ENCODE assay signal across 8 mouse cellular contexts in the genomic region with DNA sequence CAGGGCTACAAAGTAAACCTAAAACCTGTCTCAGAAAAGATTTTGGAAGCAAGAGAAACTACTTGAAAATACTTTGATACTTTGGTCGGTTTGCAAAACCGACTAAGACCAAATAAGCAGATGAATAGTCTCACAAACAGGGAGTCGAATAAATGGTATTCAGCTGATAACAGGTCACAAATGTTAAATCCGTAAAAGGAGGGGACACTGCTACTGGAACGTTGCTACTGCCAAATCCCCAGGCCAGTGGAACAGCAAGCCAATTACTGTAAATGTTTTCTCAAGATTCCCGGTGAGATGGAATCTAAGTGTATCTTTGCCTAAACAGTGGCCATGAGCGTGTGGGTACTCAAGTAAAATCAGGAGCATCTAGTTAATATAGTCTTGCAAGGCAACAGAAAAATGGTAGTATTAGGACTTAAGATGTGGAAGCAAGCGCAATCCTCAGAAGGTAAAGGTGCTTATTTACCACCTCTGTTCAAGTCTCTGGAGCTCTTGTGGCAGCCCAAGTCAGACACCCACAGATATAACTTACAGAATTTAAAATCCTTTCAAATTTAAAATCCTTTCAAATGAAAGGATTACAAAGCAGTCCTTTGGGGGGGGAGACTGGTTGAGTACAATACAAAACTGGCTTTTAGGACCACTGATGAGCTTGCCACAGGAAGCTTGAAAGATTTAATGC. TPM values are rescaled to one million over a fixed set of nuclear protein-coding genes. Genes with fewer than 3 reads are reported as not detected.
DNase-seq lines count a peak whose midpoint lies in the region; ATAC-seq lines count a peak whose summit lies in the region.

No protein-coding gene starts in this region.

- intact Hi-C loops in gastrocnemius, postnatal 14 days (cut with DNase I; ENCODE audit: low total_unique reads): no loop called here

- H3K27ac ChIP-seq in heart, embryonic 12.5 days (ENCODE audit: poor library complexity, severe bottlenecking): peak overlapping the region; percentile 100
- peak overlapping the region; percentile 100 for H3K27ac ChIP-seq in hindbrain, embryonic 10.5 days
- peak overlapping the region; percentile 100 for H3K27ac ChIP-seq in midbrain, embryonic 12.5 days (replicated peaks)

- H3K27me3 ChIP-seq in heart, embryonic 12.5 days (replicated peaks): no peaks in the 10 kb centered on the region
- H3K27me3 ChIP-seq in hindbrain, embryonic 10.5 days (ENCODE audit: insufficient read depth, poor library complexity, severe bottlenecking): no peaks in the 10 kb centered on the region
- no peaks in the 10 kb centered on the region for H3K27me3 ChIP-seq in midbrain, embryonic 12.5 days

- peak overlapping the region; percentile 83 for H3K9ac ChIP-seq in heart, embryonic 12.5 days
- peak overlapping the region; percentile 83 for H3K9ac ChIP-seq in midbrain, embryonic 12.5 days (replicated peaks)

- H3K9me3 ChIP-seq in heart, embryonic 12.5 days (replicated peaks): no peaks in the 10 kb centered on the region
- H3K9me3 ChIP-seq in hindbrain, embryonic 10.5 days: no peaks in the 10 kb centered on the region
- no peaks in the 10 kb centered on the region for H3K9me3 ChIP-seq in midbrain, embryonic 12.5 days

- H3K36me3 ChIP-seq in heart, embryonic 12.5 days: peaks cover 33% of the 10 kb centered on the region
- peaks cover 51% of the 10 kb centered on the region for H3K36me3 ChIP-seq in hindbrain, embryonic 10.5 days
- peaks cover 45% of the 10 kb centered on the region for H3K36me3 ChIP-seq in midbrain, embryonic 12.5 days

- ATAC-seq in heart, embryonic 12.5 days (ENCODE audit: insufficient number of reproducible peaks, low FRiP score): no peak
- no peak for ATAC-seq in midbrain, embryonic 12.5 days (ENCODE audit: low FRiP score, low read depth)
- no peak for ATAC-seq in granulocyte monocyte progenitor cell, adult 5-6 weeks (replicated peaks; ENCODE audit: poor library complexity, severe bottlenecking)

- peak overlapping the region; percentile 65 for H3K4me3 ChIP-seq in heart, embryonic 12.5 days
- peak overlapping the region; percentile 63 for H3K4me3 ChIP-seq in hindbrain, embryonic 10.5 days
- H3K4me3 ChIP-seq in midbrain, embryonic 12.5 days: peak overlapping the region; percentile 55

- WGBS in heart, embryonic 12.5 days: 20% methylated on average over 8 of the region's 8 CpGs
- WGBS in hindbrain, embryonic 10.5 days: 31% methylated on average over 8 of the region's 8 CpGs
- 27% methylated on average over 8 of the region's 8 CpGs for WGBS in midbrain, embryonic 12.5 days

- H3K4me2 ChIP-seq in heart, embryonic 12.5 days: peak overlapping the region; percentile 68
- peak overlapping the region; percentile 83 for H3K4me2 ChIP-seq in midbrain, embryonic 12.5 days (replicated peaks)

- H3K4me1 ChIP-seq in heart, embryonic 12.5 days (replicated peaks): peaks cover 21% of the 10 kb centered on the region
- H3K4me1 ChIP-seq in hindbrain, embryonic 10.5 days (replicated peaks): peaks cover 27% of the 10 kb centered on the region
- H3K4me1 ChIP-seq in midbrain, embryonic 12.5 days: peaks cover 22% of the 10 kb centered on the region

- DNase-seq in heart, adult 9 months (ENCODE audit: low spot score in 2 of 2): no peak
- DNase-seq in adipocyte (ENCODE audit: low spot score): peak; percentile 56
- DNase-seq in hindbrain, embryonic 10.5 days (ENCODE audit: low spot score): peak; percentile 25
- DNase-seq in cerebellum, adult 18-20 months: no peak
- DNase-seq in gastrocnemius, postnatal 14 days: no peak

RNA-seq across cellular contexts. Expression of a gene that starts 1.2 kb away (rescaled TPM):
- 200 and 201 TPM in 2 replicates for polyA plus RNA-seq in heart, embryonic 12.5 days (2016; fragmentation: Nextera tagmentation; extraction: Ambion mirVana)
- 87.1 and 109 TPM in 2 replicates for polyA plus RNA-seq in hindbrain, embryonic 10.5 days (2016; fragmentation: Nextera tagmentation; extraction: Ambion mirVana)
- polyA plus RNA-seq in midbrain, embryonic 12.5 days (2016; fragmentation: Nextera tagmentation; extraction: Ambion mirVana): 138 and 160 TPM in 2 replicates
- 10 to 100 TPM; 25.1 to 30.8 TPM for total RNA-seq in gastrocnemius, postnatal 14 days (2021)
- total RNA-seq in granulocyte monocyte progenitor cell, adult 5-6 weeks (2014; fragmentation: Nextera tagmentation): 131 and 163 TPM in 2 replicates
- total RNA-seq in granulocyte monocyte progenitor cell, adult 5-6 weeks (2017): 142 and 153 TPM in 2 replicates

RNA-seq across cellular contexts. Expression of a gene that starts 17.4 kb away (rescaled TPM):
- polyA plus RNA-seq in heart, embryonic 12.5 days (2016; fragmentation: Nextera tagmentation; extraction: Ambion mirVana): 482 and 495 TPM in 2 replicates
- polyA plus RNA-seq in hindbrain, embryonic 10.5 days (2016; fragmentation: Nextera tagmentation; extraction: Ambion mirVana): 466 and 470 TPM in 2 replicates
- 896 and 987 TPM in 2 replicates for polyA plus RNA-seq in midbrain, embryonic 12.5 days (2016; fragmentation: Nextera tagmentation; extraction: Ambion mirVana)
- 100 to 1,000 TPM; 143 to 145 TPM for total RNA-seq in gastrocnemius, postnatal 14 days (2021)
- total RNA-seq in granulocyte monocyte progenitor cell, adult 5-6 weeks (2014; fragmentation: Nextera tagmentation): 580 and 661 TPM in 2 replicates
- total RNA-seq in granulocyte monocyte progenitor cell, adult 5-6 weeks (2017): 553 and 618 TPM in 2 replicates

Comparison
In these comparisons a context has a peak if more than half of its experiments do, and no peak if none do; other contexts are left out.
1. DNase-seq: peak in adipocyte (single experiment) and hindbrain, embryonic 10.5 days (single experiment); none in heart, adult 9 months (0 of 2), cerebellum, adult 18-20 months (0 of 2) and gastrocnemius, postnatal 14 days (single experiment).
2. Peak in every context shown above with its lines, with median percentiles within 50 percentile points of each other: H3K27ac ChIP-seq and H3K4me3 ChIP-seq.